Mouse (Mus musculus) brain, embryonic 14.5 days (tissue): Measurements from ENCODE around the gene Armcx4. TPM values are rescaled to one million over a fixed set of nuclear protein-coding genes. Genes with fewer than 3 reads are reported as not detected.

Source experiments
- DNase-seq: peaks from one replicate; pipeline ENCODE4 v3.0.0-alpha.2; 2011; ENCODE audit warnings: low read depth
- CTCF ChIP-seq: fragments of 200-500 bp; IDR thresholded peaks from 2 replicates; pipeline ENCODE4 v1.5.1; 2012; ENCODE audit warnings: inconsistent platforms, mild to moderate bottlenecking, moderate library complexity, borderline replicate concordance; ENCODE audit not compliant: insufficient read depth, insufficient read length; ENCODE audit errors: extremely low read depth
- POLR2A ChIP-seq: fragments of 200-500 bp; IDR thresholded peaks from 2 replicates; pipeline ENCODE4 v1.6.1; 2012; ENCODE audit warnings: mild to moderate bottlenecking, inconsistent platforms, borderline replicate concordance; ENCODE audit not compliant: poor library complexity, insufficient read depth, insufficient read length, severe bottlenecking; ENCODE audit errors: extremely low read depth
- polyA plus RNA-seq: library from polyadenylated mRNA; depleted of rRNA; stranded (reverse); fragments of >200 nt; gene quantifications from 2 replicates; pipeline ENCODE4 v1.2.3, GENCODE M21; 2012; rRNA removed

Gene Armcx4
- 19.9 and 35.7 TPM in 2 replicates for polyA plus RNA-seq

- TF ChIP-seq POLR2A, result peak; percentile 70
- no peak for TF ChIP-seq CTCF
- DNase-seq, result peak; percentile 98
Measured at GRCm38 (mm10) chrX:134686267-134686666, at the start of gene Armcx4. Armcx4 (plus strand) TSS chrX:134686519.

GRCm38 (mm10) chrX:134641000-134641760 is 45.1 kb upstream of the Armcx4 start:
- DNase-seq, result no peak
- TF ChIP-seq POLR2A, result no peak
- TF ChIP-seq CTCF, result no peak

- DNase-seq, result no peak
- no peak for TF ChIP-seq POLR2A
- TF ChIP-seq CTCF, result no peak
Measured at GRCm38 (mm10) chrX:134646338-134646737, 40.0 kb upstream of the Armcx4 start.

- TF ChIP-seq CTCF (no peak), POLR2A (no peak)
- DNase-seq, result no peak
Measured at GRCm38 (mm10) chrX:134647421-134647820, 38.9 kb upstream of the Armcx4 start.

- peak; percentile 94 for DNase-seq
- TF ChIP-seq CTCF (peak; percentile 56; the same call in 1 of the 2 replicates), POLR2A (no peak)
Measured at GRCm38 (mm10) chrX:134648031-134648692, 38.2 kb upstream of the Armcx4 start.

- DNase-seq, result no peak
- TF ChIP-seq CTCF (no peak), POLR2A (no peak)
Measured at GRCm38 (mm10) chrX:134652061-134652460, 34.3 kb upstream of the Armcx4 start.

GRCm38 (mm10) chrX:134661586-134661985 is 24.7 kb upstream of the Armcx4 start:
- DNase-seq, result no peak
- TF ChIP-seq POLR2A (no peak), CTCF (no peak)

GRCm38 (mm10) chrX:134675022-134675421 is 11.3 kb upstream of the Armcx4 start:
- DNase-seq, result peak; percentile 67
- no peak for TF ChIP-seq POLR2A
- no peak for TF ChIP-seq CTCF

- TF ChIP-seq POLR2A (no peak), CTCF (no peak)
- DNase-seq, result peak; percentile 66
Measured at GRCm38 (mm10) chrX:134675959-134676358, 10.4 kb upstream of the Armcx4 start.

- peak; percentile 53 for DNase-seq
- TF ChIP-seq CTCF, result no peak
- no peak for TF ChIP-seq POLR2A
Measured at GRCm38 (mm10) chrX:134684936-134685335, 1.4 kb upstream of the Armcx4 start.

- peak; percentile 68 for DNase-seq
- TF ChIP-seq POLR2A, result no peak
- no peak for TF ChIP-seq CTCF
Measured at GRCm38 (mm10) chrX:134686739-134687171, 436 bp downstream of the Armcx4 start.
